Mouse (Mus musculus) c-Kit-negative CD71-positive TER-119-positive erythroid progenitor cells, embryonic 14.5 days (primary cell): ENCODE measurements around the gene Lbx2.
A peak's percentile ranks its signal among the peaks of the same experiment; 100 is the strongest.

ENCODE experiments used
- DNase-seq: peaks from one replicate; pipeline ENCODE4 v3.0.0-alpha.2; 2013; ENCODE audit warnings: low read depth, low spot score

The Lbx2 gene

GRCm38 (mm10) chr6:83086121-83087035 is at the start of gene Lbx2:
Gene Lbx2 (plus strand): TSS chr6:83086367.
- no peak for DNase-seq

GRCm38 (mm10) chr6:83037188-83037587 is 49.0 kb upstream of the Lbx2 start:
- DNase-seq, result no peak

- peak; percentile 88 for DNase-seq
Observed at GRCm38 (mm10) chr6:83038496-83039012, 47.6 kb upstream of the Lbx2 start.

GRCm38 (mm10) chr6:83040601-83041000 is 45.6 kb upstream of the Lbx2 start:
- no peak for DNase-seq

- DNase-seq, result no peak
Observed at GRCm38 (mm10) chr6:83043561-83043960, 42.6 kb upstream of the Lbx2 start.

GRCm38 (mm10) chr6:83043993-83044392 is 42.2 kb upstream of the Lbx2 start:
- DNase-seq, result no peak

GRCm38 (mm10) chr6:83044742-83045141 is 41.4 kb upstream of the Lbx2 start:
- no peak for DNase-seq

GRCm38 (mm10) chr6:83049367-83049766 is 36.8 kb upstream of the Lbx2 start:
- DNase-seq, result no peak

GRCm38 (mm10) chr6:83053136-83053960 is 32.8 kb upstream of the Lbx2 start:
- DNase-seq, result no peak

GRCm38 (mm10) chr6:83054074-83054851 is 31.9 kb upstream of the Lbx2 start, which contains the start of gene Aup1:
Gene Aup1 (plus strand): TSS chr6:83054521.
- peak; percentile 93 for DNase-seq

GRCm38 (mm10) chr6:83054871-83055431 is 31.2 kb upstream of the Lbx2 start, which contains the start of gene Htra2:
Gene Htra2 (minus strand): TSS chr6:83055273.
- no peak for DNase-seq

- DNase-seq, result no peak
Observed at GRCm38 (mm10) chr6:83057790-83058189, 28.4 kb upstream of the Lbx2 start, which contains the start of gene Dqx1. Gene Dqx1 (plus strand): TSS chr6:83057844.

- no peak for DNase-seq
Observed at GRCm38 (mm10) chr6:83058725-83059124, 27.4 kb upstream of the Lbx2 start.

- DNase-seq, result no peak
Observed at GRCm38 (mm10) chr6:83065995-83066394, 20.2 kb upstream of the Lbx2 start.

GRCm38 (mm10) chr6:83066441-83066840 is 19.7 kb upstream of the Lbx2 start:
- DNase-seq, result no peak

GRCm38 (mm10) chr6:83068221-83068620 is 17.9 kb upstream of the Lbx2 start:
- DNase-seq, result no peak

GRCm38 (mm10) chr6:83068706-83069487 is 17.3 kb upstream of the Lbx2 start:
- no peak for DNase-seq

GRCm38 (mm10) chr6:83069488-83070246 is 16.5 kb upstream of the Lbx2 start:
- no peak for DNase-seq

- DNase-seq, result no peak
Observed at GRCm38 (mm10) chr6:83070247-83070310, 16.1 kb upstream of the Lbx2 start, which contains the start of gene Tlx2. Gene Tlx2 (minus strand): TSS chr6:83070293.
